Mouse (Mus musculus): ENCODE data around the gene Fzd9.

DNA sequence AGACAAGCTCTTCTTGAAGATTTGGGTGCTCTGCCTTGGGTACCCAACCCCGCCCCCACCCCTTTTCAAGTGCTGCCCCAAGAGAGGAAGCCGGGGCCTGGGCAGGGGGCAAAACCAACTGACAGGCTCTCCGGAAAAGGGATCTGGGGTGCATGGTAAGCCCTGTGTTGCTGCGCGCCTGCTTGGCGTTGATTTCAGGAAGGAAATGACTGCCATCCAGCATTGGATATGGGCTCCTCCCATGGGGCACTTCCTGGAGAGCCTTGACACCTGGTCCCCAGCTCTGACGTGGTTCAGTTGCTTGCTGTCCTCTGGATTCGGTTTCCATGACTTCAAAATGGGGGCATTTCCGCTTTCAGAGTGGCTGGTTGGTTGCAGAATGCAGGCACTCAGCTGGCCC, 13.5 kb upstream of the Fzd9 start:
- no peak for TF ChIP-seq ZNF384 (IDR thresholded peaks at IDR 0.05; ENCODE audit: low read depth, low read length)
- TF ChIP-seq CHD2 (IDR thresholded peaks at IDR 0.05; ENCODE audit: low read depth, low read length) = no peak
- TF ChIP-seq MAFK (IDR thresholded peaks at IDR 0.05; ENCODE audit: insufficient read depth, low read depth, low read length) = no peak
- no peak for TF ChIP-seq ZC3H11A (IDR thresholded peaks at IDR 0.05; ENCODE audit: borderline replicate concordance, low read depth, low read length)
